Mouse (Mus musculus): ENCODE data around the gene Samd5. TPM values are rescaled to one million over a fixed set of nuclear protein-coding genes. Genes with fewer than 3 reads are reported as not detected.

Gene Samd5
- total RNA-seq, 2 experiments from 2014 or later = 2.7 to 3.4 TPM

DNA sequence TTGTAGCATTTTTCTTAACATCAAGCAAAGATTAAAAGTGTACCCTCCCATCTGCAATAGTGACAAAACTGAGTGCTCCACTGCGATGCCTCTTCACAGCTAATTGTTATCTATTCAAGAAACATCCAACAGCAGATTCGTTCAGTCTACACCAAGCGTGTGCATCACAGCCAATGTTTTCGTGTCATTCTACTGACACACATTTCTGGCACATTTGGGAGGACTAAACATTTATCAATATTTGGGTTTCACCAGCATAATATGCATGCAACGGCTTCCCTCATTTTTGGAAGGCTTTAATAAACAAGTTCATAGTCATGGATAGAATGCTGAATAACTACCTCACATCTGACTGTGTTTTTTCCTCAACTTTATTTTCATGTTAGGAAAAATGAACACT lies 95.6 kb downstream of the Samd5 start:
- DNase-seq (ENCODE audit: low spot score in 2 of 2) = no peak

- peak; percentile 34 to 49 for DNase-seq (ENCODE audit: low spot score in 2 of 2)
Observed at GRCm38 (mm10) chr10:9575605-9576004, 99.4 kb downstream of the Samd5 start.

DNA sequence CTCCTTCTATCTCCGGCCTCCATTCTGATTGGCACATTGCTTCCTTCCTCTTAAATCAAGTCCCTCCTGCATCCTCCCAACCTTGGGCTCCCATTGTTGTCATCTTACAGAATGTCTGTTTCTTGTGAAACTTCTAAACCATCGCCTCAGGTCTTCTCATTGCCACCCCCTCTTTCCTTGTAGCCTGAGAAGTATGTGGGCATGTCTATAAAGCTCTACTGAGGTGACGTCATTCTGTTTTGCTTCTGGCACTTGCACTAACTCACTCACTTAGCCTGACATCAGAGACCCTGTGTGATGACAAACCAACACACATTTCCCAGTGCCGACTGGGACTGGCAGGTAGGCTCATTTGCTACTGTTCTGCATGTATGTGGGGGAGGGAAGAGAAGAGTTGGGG lies 100.9 kb downstream of the Samd5 start:
- DNase-seq (ENCODE audit: low spot score in 2 of 2) = no peak

Other genes starting within 250 kb of the Samd5 start
- 10 to 100 TPM; 13.8 to 15.4 TPM for gene Stxbp5, start 225.9 kb upstream of the Samd5 start, total RNA-seq (2021)

All from gastrocnemius, postnatal 4 days (tissue).